Mouse (Mus musculus) retina, postnatal 7 days (tissue): ENCODE measurements around the gene 2900026A02Rik.
"Not testable (repeated sequence)": the region's sequence is repeated elsewhere in the genome, so short reads cannot be mapped to it uniquely, and the experiment has no call there.

Experiments used
- DNase-seq: peaks from one replicate; pipeline ENCODE4 v3.0.0-alpha.2; 2012; ENCODE audit warnings: low read depth, low spot score

Gene 2900026A02Rik

GRCm38 (mm10) chr5:113122326-113123054 is 98.5 kb downstream of the 2900026A02Rik start:
- DNase-seq: no peak

DNA sequence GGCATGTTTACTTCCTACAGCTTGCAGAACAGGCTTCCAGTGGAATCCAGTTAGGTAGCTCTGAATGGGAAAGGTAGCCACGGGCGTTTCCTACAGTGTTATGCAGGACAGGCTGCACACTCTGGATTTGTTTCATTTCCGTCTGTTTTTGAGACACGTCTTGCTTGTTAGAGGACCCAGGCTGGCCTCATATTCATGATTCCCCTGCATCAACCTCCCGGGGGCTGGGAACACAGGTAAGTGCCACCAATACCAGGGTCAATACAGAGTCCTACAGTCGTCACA is 99.5 kb downstream of the 2900026A02Rik start:
- no peak for DNase-seq

GRCm38 (mm10) chr5:113120741-113121590 is 100.1 kb downstream of the 2900026A02Rik start:
- no peak for DNase-seq

GRCm38 (mm10) chr5:113119861-113120465 is 101.1 kb downstream of the 2900026A02Rik start:
- DNase-seq: no peak

GRCm38 (mm10) chr5:113119291-113119690 is 101.7 kb downstream of the 2900026A02Rik start:
- no peak for DNase-seq

- no peak for DNase-seq
These were observed 102.3 kb downstream of the 2900026A02Rik start for GRCm38 (mm10) chr5:113118695-113119094.

- no peak for DNase-seq
These were observed 103.7 kb downstream of the 2900026A02Rik start for GRCm38 (mm10) chr5:113117361-113117760.

DNA sequence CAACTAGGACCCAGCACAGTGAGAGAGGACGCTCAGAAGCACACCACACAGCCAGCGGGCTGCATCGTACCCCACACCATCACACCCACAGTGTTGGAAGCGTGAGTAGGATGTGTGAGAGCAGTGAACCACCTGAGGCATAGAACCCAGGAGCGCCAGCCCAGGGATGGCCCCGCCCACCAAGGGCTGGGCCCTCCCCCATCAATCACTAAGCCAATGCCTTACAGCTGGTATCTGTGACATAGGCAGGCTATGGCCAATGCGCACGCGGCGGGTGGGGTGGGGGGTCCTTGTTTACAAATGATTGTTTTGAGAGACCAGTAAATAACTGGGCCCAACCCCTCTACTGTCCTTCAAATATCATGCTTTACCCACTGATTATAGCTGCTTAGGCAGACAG is 105.1 kb downstream of the 2900026A02Rik start:
- DNase-seq: no peak

- no peak for DNase-seq
These were observed 106.5 kb downstream of the 2900026A02Rik start for GRCm38 (mm10) chr5:113114264-113115225.

DNA sequence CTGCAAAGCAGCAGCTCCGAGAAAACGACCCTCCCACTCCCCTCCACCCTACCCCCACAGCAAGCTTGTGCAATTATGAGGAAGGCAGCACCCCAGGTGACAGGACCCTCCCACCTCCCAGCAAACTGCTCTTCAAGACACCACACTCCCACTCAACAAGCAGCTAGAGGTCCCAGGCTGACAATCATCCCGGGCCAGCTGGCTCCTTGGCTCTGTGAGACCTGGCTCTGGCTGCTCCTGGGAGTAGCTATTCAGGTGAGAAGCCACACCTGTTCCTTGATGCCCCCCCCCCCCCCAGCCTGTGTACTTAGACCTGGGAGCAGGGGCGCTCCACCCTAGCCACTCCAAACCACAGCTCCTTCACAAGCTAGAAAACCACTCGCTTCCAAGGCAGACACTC is 107.9 kb downstream of the 2900026A02Rik start:
- DNase-seq: no peak

DNA sequence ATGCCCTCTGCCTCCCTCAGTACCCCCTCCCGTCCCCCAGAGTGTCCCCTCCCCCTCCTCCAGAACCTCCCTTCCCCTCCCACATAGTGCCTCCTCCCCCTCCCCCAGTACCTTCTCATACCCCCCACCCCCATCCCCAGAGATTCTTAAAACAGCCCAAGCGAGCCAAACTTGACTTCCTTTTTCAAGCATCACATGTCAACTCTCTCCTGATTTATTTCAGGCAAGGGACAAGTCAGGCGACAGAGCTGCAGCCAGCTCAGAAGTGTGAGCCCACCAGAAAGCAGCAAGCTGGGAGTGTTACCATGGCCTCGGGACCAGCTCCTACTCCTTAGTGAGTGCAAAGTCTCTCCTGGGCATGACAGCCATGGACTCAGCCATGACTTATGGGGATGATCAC is 109.7 kb downstream of the 2900026A02Rik start:
- no peak for DNase-seq

DNA sequence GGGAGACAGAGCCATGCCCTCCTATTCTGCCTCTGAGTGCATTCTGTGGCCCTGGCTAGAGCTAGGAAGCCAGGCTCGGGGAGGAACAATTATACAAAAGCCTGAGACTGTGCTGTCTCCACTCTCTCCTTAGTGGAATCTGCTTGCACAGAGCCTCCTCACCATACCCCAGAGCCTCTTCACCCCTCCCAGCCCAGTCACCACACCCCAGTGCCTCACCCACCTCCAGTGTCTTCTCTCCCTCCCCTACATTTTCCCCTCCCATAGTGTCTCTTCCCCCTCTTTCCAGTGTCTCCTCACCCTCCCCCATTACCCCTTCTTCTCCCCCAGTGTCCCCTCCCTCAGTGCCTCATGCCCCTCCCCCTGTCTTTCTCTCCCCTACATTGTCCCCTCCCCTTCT is 110.1 kb downstream of the 2900026A02Rik start:
- no peak for DNase-seq

DNA sequence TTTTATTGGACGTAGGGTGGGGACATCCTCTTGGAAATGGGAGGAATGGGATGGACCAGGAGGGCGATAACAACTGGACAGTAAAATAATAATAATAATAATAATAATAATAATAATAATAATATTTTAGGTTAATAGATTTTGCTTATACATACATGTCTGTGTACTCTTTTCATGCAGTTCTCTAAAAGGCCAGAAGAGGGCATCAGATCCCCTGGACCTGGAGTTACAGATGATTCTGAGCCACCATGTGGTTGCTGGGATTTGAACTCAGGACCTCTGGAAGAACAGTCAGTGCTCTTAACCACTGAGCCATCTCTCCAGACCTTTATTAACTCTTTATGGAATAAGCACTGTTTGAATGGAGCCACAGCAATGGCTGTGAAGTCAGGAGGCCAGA is 111.4 kb downstream of the 2900026A02Rik start:
- DNase-seq: not testable (repeated sequence)

DNA sequence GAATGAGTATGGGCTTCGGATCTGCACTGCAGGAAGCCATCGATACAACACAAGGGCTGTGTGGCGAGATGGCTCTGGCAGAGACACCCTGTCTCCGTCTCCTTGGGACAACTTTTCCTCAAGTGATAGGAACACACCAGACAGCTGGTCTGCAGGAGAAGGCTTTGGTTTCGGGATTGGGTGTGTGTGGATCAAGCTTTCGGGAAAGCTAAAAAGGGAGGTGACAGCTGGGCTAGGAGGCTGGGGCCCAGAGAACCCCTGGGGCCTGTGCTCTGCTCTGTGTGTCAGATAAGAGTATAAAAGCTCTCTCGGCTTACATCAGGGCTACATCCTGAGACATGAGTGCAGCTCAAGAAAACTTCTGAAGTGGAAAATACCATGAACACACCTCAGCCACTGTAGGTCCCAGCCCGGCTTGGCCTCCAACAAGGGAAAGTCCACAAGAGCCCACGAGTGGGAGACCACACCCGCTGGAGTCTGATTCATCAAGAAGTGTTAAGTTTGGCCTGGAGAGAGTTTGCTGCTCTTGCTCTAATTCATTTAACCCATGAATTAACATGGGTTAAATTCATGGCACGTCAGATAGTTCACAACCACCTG is 112.8 kb downstream of the 2900026A02Rik start:
- DNase-seq: no peak

- no peak for DNase-seq
These were observed 113.3 kb downstream of the 2900026A02Rik start for GRCm38 (mm10) chr5:113107709-113108108.

DNA sequence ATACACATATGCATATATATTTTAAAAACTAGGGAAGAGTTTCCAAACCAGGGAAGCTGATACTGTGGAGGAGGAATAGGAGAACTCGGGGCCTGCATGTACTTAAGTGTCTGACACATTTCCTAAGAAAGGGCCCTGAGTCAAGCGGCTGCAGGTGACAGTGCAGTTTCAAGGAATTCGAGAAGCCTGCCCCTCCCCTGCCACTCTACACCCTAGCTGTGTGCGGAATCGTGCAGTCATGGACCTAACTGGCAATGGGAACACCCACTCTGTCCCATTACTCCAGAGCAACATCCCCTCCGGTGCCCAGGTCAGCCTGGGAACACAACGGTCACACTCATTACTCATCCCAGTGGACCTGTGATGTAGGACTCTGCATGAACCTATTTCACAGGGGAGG is 114.4 kb downstream of the 2900026A02Rik start:
- DNase-seq: no peak

GRCm38 (mm10) chr5:113105481-113105880 is 115.6 kb downstream of the 2900026A02Rik start:
- DNase-seq: no peak

- no peak for DNase-seq
These were observed 116.0 kb downstream of the 2900026A02Rik start for GRCm38 (mm10) chr5:113105035-113105434.

GRCm38 (mm10) chr5:113102455-113102854 is 118.6 kb downstream of the 2900026A02Rik start:
- DNase-seq: no peak

DNA sequence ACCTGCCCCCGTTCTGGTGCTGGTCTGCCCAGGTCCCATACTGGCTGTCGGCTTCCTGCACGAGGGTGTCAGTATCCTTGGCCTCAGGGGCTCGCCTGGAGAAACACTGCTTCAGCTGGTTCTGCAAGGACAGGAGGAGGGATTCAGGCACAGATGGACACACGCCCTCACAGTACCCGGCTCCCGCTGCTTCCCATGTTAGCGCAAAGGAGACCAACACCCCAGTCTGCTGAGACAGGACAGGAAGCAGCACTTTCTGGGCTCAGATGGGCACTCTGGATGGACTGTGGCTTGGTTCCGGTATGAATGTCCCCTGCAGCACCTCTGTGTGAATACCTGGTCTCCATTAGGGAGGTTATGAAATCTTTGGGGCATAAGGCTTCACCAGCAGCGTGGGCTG is 119.6 kb downstream of the 2900026A02Rik start:
- no peak for DNase-seq

DNA sequence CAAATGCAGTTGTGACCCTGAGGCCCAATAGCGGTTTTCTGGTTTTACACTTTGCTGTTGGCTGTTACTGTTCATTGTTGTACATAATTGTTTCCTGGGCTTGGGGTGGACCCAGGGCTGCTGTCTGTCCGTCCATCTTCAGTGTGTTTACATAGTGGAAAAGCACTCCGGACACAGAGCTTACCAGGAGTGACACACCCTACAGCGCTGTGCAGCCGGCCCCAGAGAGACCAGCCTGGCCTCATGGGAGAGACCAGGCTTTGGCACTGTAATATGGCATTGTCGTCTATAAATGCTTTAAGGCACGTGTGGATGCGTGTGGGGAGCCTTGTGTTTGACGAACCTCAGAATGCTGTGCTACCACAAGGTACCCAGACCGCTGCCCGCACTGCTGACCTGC is 120.6 kb downstream of the 2900026A02Rik start:
- no peak for DNase-seq
